Mouse (Mus musculus) liver, postnatal 0 days (tissue): ENCODE data around the gene 4930432M17Rik.

Source experiments
- CTCF ChIP-seq: sonication (generic); IDR thresholded peaks from 2 replicates; pipeline ENCODE4 v1.5.1; 2016; ENCODE audit warnings: antibody characterized with exemption, low read depth
- EP300 ChIP-seq: IDR thresholded peaks from 2 replicates; pipeline ENCODE4 v1.6.1; 2016; ENCODE audit warnings: antibody characterized with exemption, low read depth, mild to moderate bottlenecking

- no peak for TF ChIP-seq CTCF
- no peak for TF ChIP-seq EP300
These were observed 40.5 kb downstream of the 4930432M17Rik start for GRCm38 (mm10) chr3:121710894-121711531.
